In genomic region chr4:117429604-117430003, GRCm38 (mm10) we compare ENCODE assay signal across 16 mouse cellular contexts.
"Had no signal": no experiment of that assay in that cellular context is flagged by ENCODE, and none has a peak within 500 bp of the region (broad histone marks: within the 10 kb centered on the region; RNA-seq: fewer than 3 reads in every experiment).

No protein-coding gene starts in this region.

- H3K27ac ChIP-seq: kidney, postnatal 0 days; layer of hippocampus, adult 2 months; limb, embryonic 12.5 days; limb, embryonic 15.5 days; liver, embryonic 14.5 days; macrophage; midbrain, embryonic 13.5 days; stomach, postnatal 0 days had no signal

- ATAC-seq: liver, postnatal 0 days; lung, postnatal 0 days; midbrain, embryonic 13.5 days had no signal

- H3K9me3 ChIP-seq: limb, embryonic 12.5 days; limb, embryonic 15.5 days; midbrain, embryonic 13.5 days had no signal

- DNase-seq: layer of hippocampus, adult 9-11 months; liver, postnatal 0 days; lung, embryonic 14.5 days; thymus, adult 2 months; thymus, postnatal 14 days; thymus, postnatal 4 days had no signal

- H3K9ac ChIP-seq: limb, embryonic 12.5 days; limb, embryonic 15.5 days; liver, embryonic 14.5 days; liver, postnatal 0 days; lung, embryonic 14.5 days; midbrain, embryonic 13.5 days had no signal

- H3K36me3 ChIP-seq: limb, embryonic 12.5 days; limb, embryonic 15.5 days; midbrain, embryonic 13.5 days had no signal

- H3K4me3 ChIP-seq: layer of hippocampus, adult 2 months; limb, embryonic 12.5 days; limb, embryonic 15.5 days; midbrain, embryonic 13.5 days had no signal

- H3K4me2 ChIP-seq: limb, embryonic 12.5 days; limb, embryonic 15.5 days; liver, embryonic 11.5 days; lung, embryonic 14.5 days; midbrain, embryonic 13.5 days had no signal
